Comparison of ENCODE assay signal across 8 mouse cellular contexts in genomic region chr7:143600231-143600740, GRCm38 (mm10). TPM values are rescaled to one million over a fixed set of nuclear protein-coding genes. Genes with fewer than 3 reads are reported as not detected.
A peak's percentile ranks its signal among the peaks of the same experiment; 100 is the strongest.
DNase-seq lines count a peak whose midpoint lies in the region; ATAC-seq and TF ChIP-seq lines count a peak whose summit lies in the region.

No protein-coding gene starts in this region.

- dilution Hi-C loops in CH12.LX (cut with MboI; ENCODE audit: extremely low pct_ligation_motif_present, extremely low pct_unique_long_range_greater_than_20kb, low sequenced_read_pairs): no loop called here

- H3K9me3 ChIP-seq in heart, embryonic 10.5 days: no peaks in the 10 kb centered on the region
- H3K9me3 ChIP-seq in CH12.LX (replicated peaks; ENCODE audit: low read length): no peaks in the 10 kb centered on the region
- H3K9me3 ChIP-seq in forebrain, embryonic 16.5 days (ENCODE audit: control insufficient read depth, low read length): no peaks in the 10 kb centered on the region
- no peaks in the 10 kb centered on the region for H3K9me3 ChIP-seq in liver, embryonic 15.5 days (replicated peaks)

- peak overlapping the region; percentile 89; the same call in 1 of the 2 replicates for H3K27ac ChIP-seq in heart, embryonic 10.5 days
- H3K27ac ChIP-seq in CH12.LX (ENCODE audit: insufficient read depth, low read depth): no peak overlapping the region
- no peak overlapping the region for H3K27ac ChIP-seq in forebrain, embryonic 16.5 days (ENCODE audit: low read length)
- peak overlapping the region; percentile 82 for H3K27ac ChIP-seq in liver, embryonic 15.5 days (replicated peaks)

- H3K79me2 ChIP-seq in CH12.LX (replicated peaks; ENCODE audit: control insufficient read depth, extremely low read depth, insufficient read depth, poor library complexity, severe bottlenecking): peaks cover 46% of the 10 kb centered on the region

- peaks cover 8% of the 10 kb centered on the region for H3K36me3 ChIP-seq in heart, embryonic 10.5 days
- peaks cover 25 to 34% of the 10 kb centered on the region in 2 experiments for H3K36me3 ChIP-seq in CH12.LX (replicated peaks in 1 of 2; ENCODE audit: control insufficient read depth in 1 of 2, insufficient read depth in 1 of 2, low read length in 1 of 2)
- H3K36me3 ChIP-seq in forebrain, embryonic 16.5 days (ENCODE audit: control insufficient read depth, insufficient read depth): no peaks in the 10 kb centered on the region
- H3K36me3 ChIP-seq in liver, embryonic 15.5 days (replicated peaks): peaks cover 30% of the 10 kb centered on the region

- peak overlapping the region; percentile 91 for H3K4me2 ChIP-seq in CH12.LX (ENCODE audit: insufficient read depth, low read depth, poor library complexity, severe bottlenecking)
- peak overlapping the region; percentile 56 for H3K4me2 ChIP-seq in forebrain, embryonic 16.5 days (ENCODE audit: low read length)
- H3K4me2 ChIP-seq in liver, embryonic 15.5 days: peak overlapping the region; percentile 82

- in situ Hi-C loops in CH12.LX (cut with MboI; ENCODE audit: low pct_ligation_motif_present, low pct_unique_long_range_greater_than_20kb, low sequenced_read_pairs): no loop called here

- WGBS in heart, embryonic 10.5 days: 8% methylated on average over 15 of the region's 15 CpGs
- WGBS in forebrain, embryonic 16.5 days: 6% methylated on average over 15 of the region's 15 CpGs
- 5% methylated on average over 15 of the region's 15 CpGs for WGBS in liver, embryonic 15.5 days (ENCODE audit: insufficient replicate concordance)

- DNase-seq in heart, embryonic 10.5 days (ENCODE audit: low spot score): no peak
- no peak for DNase-seq in heart, adult 8-10 months (ENCODE audit: low spot score)
- no peak for DNase-seq in CH12.LX (ENCODE audit: extremely low read depth)
- DNase-seq in adrenal gland, postnatal 4 days (ENCODE audit: low spot score in 2 of 2): no peak
- no peak for DNase-seq in right cerebral cortex, postnatal 25 days
- DNase-seq in left cerebral cortex, adult 11 months (ENCODE audit: low spot score): no peak

- no peak for TF ChIP-seq EP300 in CH12.LX (IDR thresholded peaks at IDR 0.05; ENCODE audit: low read length)

- no peak; the same call in 1 of the 2 replicates for TF ChIP-seq POLR2A in CH12.LX (IDR thresholded peaks at IDR 0.05; ENCODE audit: low read depth, low read length)

- no peaks in the 10 kb centered on the region for H3K27me3 ChIP-seq in heart, embryonic 10.5 days (ENCODE audit: insufficient read depth, poor library complexity, severe bottlenecking)
- peaks cover 3% of the 10 kb centered on the region for H3K27me3 ChIP-seq in CH12.LX (replicated peaks)
- no peaks in the 10 kb centered on the region for H3K27me3 ChIP-seq in forebrain, embryonic 16.5 days (replicated peaks; ENCODE audit: control insufficient read depth, insufficient read depth, low read length)
- no peaks in the 10 kb centered on the region for H3K27me3 ChIP-seq in liver, embryonic 15.5 days

- TF ChIP-seq RAD21 in CH12.LX (IDR thresholded peaks at IDR 0.05; ENCODE audit: low read depth, low read length): no peak

- H3K4me1 ChIP-seq in heart, embryonic 10.5 days: peaks cover 13% of the 10 kb centered on the region
- peaks cover 17 to 38% of the 10 kb centered on the region in 2 experiments for H3K4me1 ChIP-seq in CH12.LX (ENCODE audit: control insufficient read depth in 1 of 2, insufficient read depth in 2 of 2)
- H3K4me1 ChIP-seq in forebrain, embryonic 16.5 days (replicated peaks; ENCODE audit: control insufficient read depth, insufficient read depth, low read length): peaks cover 14% of the 10 kb centered on the region
- H3K4me1 ChIP-seq in liver, embryonic 15.5 days (replicated peaks): peaks cover 45% of the 10 kb centered on the region

- ATAC-seq in forebrain, embryonic 16.5 days: no peak
- no peak for ATAC-seq in liver, embryonic 15.5 days (ENCODE audit: insufficient read depth)

- TF ChIP-seq CTCF in CH12.LX (conservative IDR thresholded peaks at IDR 0.05 in 1 of 2, IDR thresholded peaks at IDR 0.05 in 1 of 2; ENCODE audit: low read depth in 2 of 2, low read length in 2 of 2): no peak

- peak overlapping the region; percentile 67 for H3K9ac ChIP-seq in CH12.LX (ENCODE audit: insufficient read depth, low read depth)
- peak overlapping the region; percentile 48 for H3K9ac ChIP-seq in forebrain, embryonic 16.5 days (replicated peaks; ENCODE audit: low read depth, low read length)
- H3K9ac ChIP-seq in liver, embryonic 15.5 days: peak overlapping the region; percentile 60; the same call in 1 of the 2 replicates

- peak overlapping the region; percentile 95 for H3K4me3 ChIP-seq in heart, embryonic 10.5 days
- H3K4me3 ChIP-seq in CH12.LX (replicated peaks in 1 of 3; ENCODE audit: low read depth in 2 of 3, low read length in 2 of 3, poor library complexity in 1 of 3): peak overlapping the region; percentile 56 to 100 (median 58)
- peak overlapping the region; percentile 59 for H3K4me3 ChIP-seq in forebrain, embryonic 16.5 days (replicated peaks; ENCODE audit: low read length)
- peak overlapping the region; percentile 85 for H3K4me3 ChIP-seq in liver, embryonic 15.5 days (replicated peaks)

TF ChIP-seq in CH12.LX, 34 proteins besides CTCF, POLR2A, EP300 and RAD21:
- TF ChIP-seq ZMIZ1 (IDR thresholded peaks at IDR 0.05; ENCODE audit: low read depth, low read length): no peak
- TF ChIP-seq NELFE (IDR thresholded peaks at IDR 0.05; ENCODE audit: low read depth, low read length): no peak
- no peak for TF ChIP-seq TBP (conservative IDR thresholded peaks at IDR 0.05; ENCODE audit: low read depth, low read length)
- no peak for TF ChIP-seq JUND (conservative IDR thresholded peaks at IDR 0.05; ENCODE audit: low read depth, low read length)
- TF ChIP-seq MAZ (IDR thresholded peaks at IDR 0.05; ENCODE audit: low read depth, low read length): peak; percentile 51; the same call in 1 of the 2 replicates
- 0 out of 2 replicates have a peak, but pooled peaks have one; percentile 1 for TF ChIP-seq IRF4 (IDR thresholded peaks at IDR 0.05; ENCODE audit: low read depth, low read length)
- TF ChIP-seq RCOR1 (conservative IDR thresholded peaks at IDR 0.05; ENCODE audit: low read depth, low read length): no peak
- TF ChIP-seq ELF1 (IDR thresholded peaks at IDR 0.05; ENCODE audit: low read depth, low read length): no peak
- TF ChIP-seq GABPA (IDR thresholded peaks at IDR 0.05; ENCODE audit: insufficient replicate concordance, low read depth, low read length): no peak
- TF ChIP-seq POLR2AphosphoS2 (IDR thresholded peaks at IDR 0.05; ENCODE audit: low read depth, low read length): no peak
- no peak for TF ChIP-seq ZKSCAN1 (IDR thresholded peaks at IDR 0.05; ENCODE audit: borderline replicate concordance, low read depth, low read length)
- no peak for TF ChIP-seq E2F4 (IDR thresholded peaks at IDR 0.05; ENCODE audit: insufficient replicate concordance, low read depth, low read length)
- no peak for TF ChIP-seq CHD1 (IDR thresholded peaks at IDR 0.05; ENCODE audit: low read depth, low read length)
TF ChIP-seq in CH12.LX: peak in this region for 2.

RNA-seq across cellular contexts. Expression of gene Cars, which starts 0.4 kb away (rescaled TPM):
- polyA plus RNA-seq in heart, embryonic 10.5 days (2016; fragmentation: Nextera tagmentation; extraction: Ambion mirVana): 41.7 and 58.0 TPM in 2 replicates
- 10 to 100 TPM; 18.4 to 25.1 (median 22.4) TPM for total RNA-seq in heart, adult 8-10 months (2022)
- total RNA-seq in CH12.LX (2012; rRNA removed) (162 and 222 TPM in 2 replicates), CH12.LX (2014; rRNA removed) (99.0 and 118 TPM in 2 replicates)
- polyA plus RNA-seq in CH12.LX (2012; ENCODE audit: insufficient read length, low read depth): 170 and 184 TPM in 2 replicates
- 80.5 and 89.3 TPM in 2 replicates for polyA plus RNA-seq in forebrain, embryonic 16.5 days (2015; fragmentation: Nextera tagmentation; extraction: Ambion mirVana)
- polyA plus RNA-seq in liver, embryonic 15.5 days (2015; fragmentation: Nextera tagmentation; extraction: Ambion mirVana): 53.1 and 60.5 TPM in 2 replicates
- total RNA-seq in adrenal gland, postnatal 4 days (2021): 10 to 100 TPM; 44.1 to 45.0 TPM

RNA-seq across cellular contexts. Expression of gene Tnfrsf26, which starts 28.2 kb away (rescaled TPM):
- 0.49 and 0.73 TPM in 2 replicates for polyA plus RNA-seq in heart, embryonic 10.5 days (2016; fragmentation: Nextera tagmentation; extraction: Ambion mirVana)
- under 1 TPM; 0.19 to 0.80 (median 0.57) TPM for total RNA-seq in heart, adult 8-10 months (2022)
- total RNA-seq in CH12.LX (2012; rRNA removed): 7.5 and 8.3 TPM in 2 replicates
- 8.3 and 10.6 TPM in 2 replicates for total RNA-seq in CH12.LX (2014; rRNA removed)
- polyA plus RNA-seq in CH12.LX (2012; ENCODE audit: insufficient read length, low read depth): 5.4 and 5.7 TPM in 2 replicates
- polyA plus RNA-seq in forebrain, embryonic 16.5 days (2015; fragmentation: Nextera tagmentation; extraction: Ambion mirVana): 0.15 TPM in 1 of 2 replicates, not detected in the other
- 1.2 and 1.3 TPM in 2 replicates for polyA plus RNA-seq in liver, embryonic 15.5 days (2015; fragmentation: Nextera tagmentation; extraction: Ambion mirVana)
- total RNA-seq in adrenal gland, postnatal 4 days (2021): 1 to 10 TPM; 1.3 to 1.6 TPM

RNA-seq across cellular contexts. Expression of gene Tnfrsf22, which starts 49.2 kb away (rescaled TPM):
- 2.6 and 2.9 TPM in 2 replicates for polyA plus RNA-seq in heart, embryonic 10.5 days (2016; fragmentation: Nextera tagmentation; extraction: Ambion mirVana)
- total RNA-seq in heart, adult 8-10 months (2022): 1 to 10 TPM; 2.5 to 3.1 (median 2.9) TPM
- total RNA-seq in CH12.LX (2012; rRNA removed): 3.8 and 3.9 TPM in 2 replicates
- total RNA-seq in CH12.LX (2014; rRNA removed): 1.7 and 5.2 TPM in 2 replicates
- polyA plus RNA-seq in CH12.LX (2012; ENCODE audit: insufficient read length, low read depth): 7.6 and 8.7 TPM in 2 replicates
- polyA plus RNA-seq in forebrain, embryonic 16.5 days (2015; fragmentation: Nextera tagmentation; extraction: Ambion mirVana): 3.9 and 4.0 TPM in 2 replicates
- 0.43 and 0.58 TPM in 2 replicates for polyA plus RNA-seq in liver, embryonic 15.5 days (2015; fragmentation: Nextera tagmentation; extraction: Ambion mirVana)
- 1 to 10 TPM; 8.3 to 9.5 TPM for total RNA-seq in adrenal gland, postnatal 4 days (2021)

RNA-seq across cellular contexts. Expression of gene Nap1l4, which starts 51.4 kb away (rescaled TPM):
- polyA plus RNA-seq in heart, embryonic 10.5 days (2016; fragmentation: Nextera tagmentation; extraction: Ambion mirVana): 291 and 318 TPM in 2 replicates
- 100 to 1,000 TPM; 172 to 189 (median 180) TPM for total RNA-seq in heart, adult 8-10 months (2022)
- total RNA-seq in CH12.LX (2012; rRNA removed) (121 and 139 TPM in 2 replicates), CH12.LX (2014; rRNA removed) (168 and 175 TPM in 2 replicates)
- 154 and 209 TPM in 2 replicates for polyA plus RNA-seq in CH12.LX (2012; ENCODE audit: insufficient read length, low read depth)
- polyA plus RNA-seq in forebrain, embryonic 16.5 days (2015; fragmentation: Nextera tagmentation; extraction: Ambion mirVana): 361 and 363 TPM in 2 replicates
- polyA plus RNA-seq in liver, embryonic 15.5 days (2015; fragmentation: Nextera tagmentation; extraction: Ambion mirVana): 79.3 and 82.7 TPM in 2 replicates
- 100 to 1,000 TPM; 164 to 177 TPM for total RNA-seq in adrenal gland, postnatal 4 days (2021)

Comparison
In these comparisons a context has a peak if more than half of its experiments do, and no peak if none do; other contexts are left out.
1. H3K27ac ChIP-seq: peak in heart, embryonic 10.5 days (single experiment) and liver, embryonic 15.5 days (single experiment); none in CH12.LX (single experiment) and forebrain, embryonic 16.5 days (single experiment).
2. Peak in every context shown above with its lines, with median percentiles within 50 percentile points of each other: H3K4me3 ChIP-seq, H3K4me2 ChIP-seq and H3K9ac ChIP-seq.